Mouse (Mus musculus) heart, postnatal 36 days (tissue): Measurements from ENCODE around the gene Rbl1. TPM values are rescaled to one million over a fixed set of nuclear protein-coding genes. Genes with fewer than 3 reads are reported as not detected.

Source experiments
- DNase-seq, 2 experiments: peaks; one replicate each; pipeline ENCODE4 v3.0.0; 2021 to 2022
- intact Hi-C: fragments of 180-260 bp; cut with DNase I; formaldehyde crosslinking; loops from one replicate; pipeline ENCODE4 v1.15.1; 2025
- total RNA-seq, 2 experiments: library from RNA; stranded (reverse); gene quantifications; 2 replicates each; pipeline ENCODE4 v1.2.3; 2021

Gene Rbl1
- total RNA-seq, 2 experiments from 2014 or later, result 1.4 to 2.6 TPM

- intact Hi-C loops, result no loop called here
These were observed 104.6 kb downstream of the Rbl1 start for GRCm38 (mm10) chr2:157099532-157100318.

More at GRCm38 (mm10) chr2:157099532-157100318, 104.6 kb downstream of the Rbl1 start:
- DNase-seq, result no peak

Other genes starting within 250 kb of the Rbl1 start
- gene Ndrg3, start 212.5 kb downstream of the Rbl1 start, total RNA-seq, result 10 to 100 TPM; 20.0 to 24.9 TPM
- 1 to 10 TPM; 1.6 to 2.2 TPM for gene Dsn1, start 197.4 kb downstream of the Rbl1 start, total RNA-seq
- gene Soga1, start 125.3 kb downstream of the Rbl1 start, total RNA-seq, result 10 to 100 TPM; 11.5 to 13.4 TPM
- gene Tldc2, start 117.5 kb downstream of the Rbl1 start, total RNA-seq, result not detected
- gene Samhd1, start 69.3 kb downstream of the Rbl1 start, total RNA-seq, result 10 to 100 TPM; 21.9 to 29.5 TPM
- gene Rpn2, start 74.5 kb upstream of the Rbl1 start, total RNA-seq, result 100 to 1,000 TPM in 1 of 2 experiments, 10 to 100 TPM in 1; 92.5 to 101 TPM
- under 1 TPM in 1 of 2 experiments, not detected in 1; 0.43 TPM for gene Mroh8, start 75.0 kb upstream of the Rbl1 start, total RNA-seq
- not detected for gene Ghrh, start 143.0 kb upstream of the Rbl1 start, total RNA-seq
- gene Manbal, start 163.1 kb upstream of the Rbl1 start, total RNA-seq, result 10 to 100 TPM; 21.5 to 23.1 TPM
- gene Src, start 213.9 kb upstream of the Rbl1 start, total RNA-seq, result 1 to 10 TPM; 3.4 to 4.9 TPM